Mouse (Mus musculus): Measurements from ENCODE around the gene Dhx32. TPM values are rescaled to one million over a fixed set of nuclear protein-coding genes. Genes with fewer than 3 reads are reported as not detected.
"Not testable (repeated sequence)": the region's sequence is repeated elsewhere in the genome, so short reads cannot be mapped to it uniquely, and the experiment has no call there.

Dhx32 gene
- polyA plus RNA-seq, 1 experiment from 2014 or later = 42.0 TPM

GRCm38 (mm10) chr7:133718580-133718979 is 63.9 kb downstream of the Dhx32 start:
- Histone ChIP-seq H3K9me3 (no peaks in the 10 kb centered on the region), H3K36me3 (peaks cover 89% of the 10 kb centered on the region), H3K4me2 (no peak overlapping the region), H3K4me1 (replicated peaks) (no peaks in the 10 kb centered on the region), H3K9ac (no peak overlapping the region), H3K27me3 (no peaks in the 10 kb centered on the region), H3K27ac (replicated peaks) (no peak overlapping the region), H3K4me3 (no peak overlapping the region)
- no peak for ATAC-seq (ENCODE audit: low FRiP score, low read depth)
- WGBS = 96% methylated on average over 1 of the region's 1 CpGs

- Histone ChIP-seq H3K4me1 (replicated peaks) (peaks cover 7% of the 10 kb centered on the region; the same call in 1 of the 2 replicates), H3K27ac (replicated peaks) (no peak overlapping the region), H3K4me3 (no peak overlapping the region), H3K9ac (no peak overlapping the region), H3K27me3 (no peaks in the 10 kb centered on the region), H3K36me3 (peaks cover 65% of the 10 kb centered on the region), H3K4me2 (no peak overlapping the region), H3K9me3 (no peaks in the 10 kb centered on the region)
- WGBS = 84% methylated on average over 4 of the region's 4 CpGs
- no peak for ATAC-seq (ENCODE audit: low FRiP score, low read depth)
These were observed 67.1 kb downstream of the Dhx32 start for GRCm38 (mm10) chr7:133715387-133715786.

- H3K27ac ChIP-seq (replicated peaks) = no peak overlapping the region
These were observed 75.2 kb downstream of the Dhx32 start for GRCm38 (mm10) chr7:133707301-133707700.

GRCm38 (mm10) chr7:133703906-133704305 is 78.6 kb downstream of the Dhx32 start:
- no peak overlapping the region for H3K4me2 ChIP-seq
- WGBS = 97% methylated on average over 7 of the region's 7 CpGs
- H3K4me1 ChIP-seq (replicated peaks) = peaks cover 7% of the 10 kb centered on the region
- 0 out of 2 replicates have a peak, but pooled peaks cover 4% of the 10 kb centered on the region for H3K36me3 ChIP-seq
- H3K27me3 ChIP-seq = no peaks in the 10 kb centered on the region
- H3K4me3 ChIP-seq = no peak overlapping the region
- H3K27ac ChIP-seq (replicated peaks) = no peak overlapping the region
- no peaks in the 10 kb centered on the region for H3K9me3 ChIP-seq
- no peak for ATAC-seq (ENCODE audit: low FRiP score, low read depth)
- no peak overlapping the region for H3K9ac ChIP-seq

More at GRCm38 (mm10) chr7:133707301-133707700, 75.2 kb downstream of the Dhx32 start:
- Histone ChIP-seq H3K9me3 (no peaks in the 10 kb centered on the region), H3K4me2 (no peak overlapping the region), H3K4me1 (replicated peaks) (peaks cover 24% of the 10 kb centered on the region), H3K9ac (no peak overlapping the region), H3K4me3 (no peak overlapping the region), H3K36me3 (no peaks in the 10 kb centered on the region; the same call in 1 of the 2 replicates), H3K27me3 (no peaks in the 10 kb centered on the region)
- WGBS = 85% methylated on average over 2 of the region's 2 CpGs
- no peak for ATAC-seq (ENCODE audit: low FRiP score, low read depth)

GRCm38 (mm10) chr7:133702333-133702732 is 80.2 kb downstream of the Dhx32 start:
- Histone ChIP-seq H3K9ac (no peak overlapping the region), H3K4me1 (replicated peaks) (no peaks in the 10 kb centered on the region), H3K27ac (replicated peaks) (no peak overlapping the region), H3K4me3 (no peak overlapping the region), H3K27me3 (no peaks in the 10 kb centered on the region), H3K4me2 (no peak overlapping the region), H3K36me3 (0 out of 2 replicates have a peak, but pooled peaks cover 4% of the 10 kb centered on the region), H3K9me3 (no peaks in the 10 kb centered on the region)
- ATAC-seq (ENCODE audit: low FRiP score, low read depth) = no peak
- WGBS = 92% methylated on average over 10 of the region's 10 CpGs

GRCm38 (mm10) chr7:133701366-133701765 is 81.2 kb downstream of the Dhx32 start:
- H3K27ac ChIP-seq (replicated peaks) = no peak overlapping the region
- no peak for ATAC-seq (ENCODE audit: low FRiP score, low read depth)
- H3K4me2 ChIP-seq = no peak overlapping the region
- H3K4me3 ChIP-seq = no peak overlapping the region
- H3K9ac ChIP-seq = no peak overlapping the region
- H3K9me3 ChIP-seq = no peaks in the 10 kb centered on the region
- peaks cover 9% of the 10 kb centered on the region; the same call in 1 of the 2 replicates for H3K36me3 ChIP-seq
- H3K4me1 ChIP-seq (replicated peaks) = no peaks in the 10 kb centered on the region
- no peaks in the 10 kb centered on the region for H3K27me3 ChIP-seq
- WGBS = 94% methylated on average over 7 of the region's 7 CpGs

- Histone ChIP-seq H3K36me3 (peaks cover 9% of the 10 kb centered on the region; the same call in 1 of the 2 replicates), H3K27me3 (no peaks in the 10 kb centered on the region), H3K9me3 (no peaks in the 10 kb centered on the region), H3K27ac (replicated peaks) (no peak overlapping the region), H3K4me2 (no peak overlapping the region), H3K4me3 (no peak overlapping the region), H3K9ac (no peak overlapping the region), H3K4me1 (replicated peaks) (no peaks in the 10 kb centered on the region)
- no peak for ATAC-seq (ENCODE audit: low FRiP score, low read depth)
- WGBS = 89% methylated on average over 4 of the region's 4 CpGs
These were observed 82.6 kb downstream of the Dhx32 start for GRCm38 (mm10) chr7:133699885-133700284.

- Histone ChIP-seq H3K9ac (no peak overlapping the region), H3K27ac (replicated peaks) (no peak overlapping the region), H3K4me3 (no peak overlapping the region), H3K9me3 (no peaks in the 10 kb centered on the region), H3K4me1 (replicated peaks) (no peaks in the 10 kb centered on the region), H3K36me3 (peaks cover 9% of the 10 kb centered on the region; the same call in 1 of the 2 replicates), H3K27me3 (no peaks in the 10 kb centered on the region), H3K4me2 (no peak overlapping the region)
- ATAC-seq (ENCODE audit: low FRiP score, low read depth) = no peak
- WGBS = 92% methylated on average over 12 of the region's 12 CpGs
These were observed 84.4 kb downstream of the Dhx32 start for GRCm38 (mm10) chr7:133698021-133698709.

GRCm38 (mm10) chr7:133685644-133686043 is 96.9 kb downstream of the Dhx32 start:
- not testable (repeated sequence) for H3K4me3 ChIP-seq; H3K9ac ChIP-seq; H3K4me1 ChIP-seq (replicated peaks); ATAC-seq (ENCODE audit: low FRiP score, low read depth); H3K27me3 ChIP-seq; H3K9me3 ChIP-seq; H3K27ac ChIP-seq (replicated peaks); H3K4me2 ChIP-seq
- peaks cover 22% of the 10 kb centered on the region for H3K36me3 ChIP-seq

- H3K9ac ChIP-seq = no peak overlapping the region
- H3K9me3 ChIP-seq = no peaks in the 10 kb centered on the region
- H3K4me1 ChIP-seq (replicated peaks) = no peaks in the 10 kb centered on the region
- no peak overlapping the region for H3K4me2 ChIP-seq
- H3K36me3 ChIP-seq = peaks cover 18% of the 10 kb centered on the region
- 96% methylated on average over 6 of the region's 6 CpGs for WGBS
- no peaks in the 10 kb centered on the region for H3K27me3 ChIP-seq
- H3K4me3 ChIP-seq = no peak overlapping the region
- ATAC-seq (ENCODE audit: low FRiP score, low read depth) = no peak
- no peak overlapping the region for H3K27ac ChIP-seq (replicated peaks)
These were observed 97.8 kb downstream of the Dhx32 start for GRCm38 (mm10) chr7:133684701-133685100.

GRCm38 (mm10) chr7:133684110-133684509 is 98.4 kb downstream of the Dhx32 start:
- H3K4me3 ChIP-seq = no peak overlapping the region
- H3K27me3 ChIP-seq = no peaks in the 10 kb centered on the region
- no peaks in the 10 kb centered on the region for H3K4me1 ChIP-seq (replicated peaks)
- 86% methylated on average over 5 of the region's 5 CpGs for WGBS
- H3K27ac ChIP-seq (replicated peaks) = no peak overlapping the region
- H3K36me3 ChIP-seq = peaks cover 14% of the 10 kb centered on the region
- no peak for ATAC-seq (ENCODE audit: low FRiP score, low read depth)
- H3K9ac ChIP-seq = no peak overlapping the region
- H3K4me2 ChIP-seq = no peak overlapping the region
- no peaks in the 10 kb centered on the region for H3K9me3 ChIP-seq

- Histone ChIP-seq H3K4me2 (no peak overlapping the region), H3K9ac (no peak overlapping the region), H3K9me3 (no peaks in the 10 kb centered on the region), H3K4me3 (no peak overlapping the region), H3K4me1 (replicated peaks) (no peaks in the 10 kb centered on the region), H3K27me3 (no peaks in the 10 kb centered on the region), H3K27ac (replicated peaks) (no peak overlapping the region), H3K36me3 (peaks cover 9% of the 10 kb centered on the region)
- WGBS = 85% methylated on average over 5 of the region's 5 CpGs
- no peak for ATAC-seq (ENCODE audit: low FRiP score, low read depth)
These were observed 98.9 kb downstream of the Dhx32 start for GRCm38 (mm10) chr7:133683626-133684025.

GRCm38 (mm10) chr7:133679961-133680360 is 102.6 kb downstream of the Dhx32 start, which contains the start of gene Mmp21:
Gene Mmp21 (minus strand): TSS chr7:133680061.
- WGBS = 80% methylated on average over 3 of the region's 3 CpGs
- no peak within 1 kb of the TSS for H3K9ac ChIP-seq

More at GRCm38 (mm10) chr7:133679961-133680360, 102.6 kb downstream of the Dhx32 start, which contains the start of gene Mmp21:
- Histone ChIP-seq H3K36me3 (peaks cover 5% of the 10 kb centered on the region; the same call in 1 of the 2 replicates), H3K9me3 (no peaks in the 10 kb centered on the region), H3K4me1 (replicated peaks) (no peaks in the 10 kb centered on the region), H3K27ac (replicated peaks) (no peak within 1 kb of the TSS), H3K4me2 (no peak within 1 kb of the TSS), H3K4me3 (no peak within 1 kb of the TSS), H3K27me3 (no peaks in the 10 kb centered on the region)
- no peak for ATAC-seq (ENCODE audit: low FRiP score, low read depth)

Measured in hindbrain, embryonic 15.5 days (tissue).